8 mouse cellular contexts compared by ENCODE assay signal in the genomic region with DNA sequence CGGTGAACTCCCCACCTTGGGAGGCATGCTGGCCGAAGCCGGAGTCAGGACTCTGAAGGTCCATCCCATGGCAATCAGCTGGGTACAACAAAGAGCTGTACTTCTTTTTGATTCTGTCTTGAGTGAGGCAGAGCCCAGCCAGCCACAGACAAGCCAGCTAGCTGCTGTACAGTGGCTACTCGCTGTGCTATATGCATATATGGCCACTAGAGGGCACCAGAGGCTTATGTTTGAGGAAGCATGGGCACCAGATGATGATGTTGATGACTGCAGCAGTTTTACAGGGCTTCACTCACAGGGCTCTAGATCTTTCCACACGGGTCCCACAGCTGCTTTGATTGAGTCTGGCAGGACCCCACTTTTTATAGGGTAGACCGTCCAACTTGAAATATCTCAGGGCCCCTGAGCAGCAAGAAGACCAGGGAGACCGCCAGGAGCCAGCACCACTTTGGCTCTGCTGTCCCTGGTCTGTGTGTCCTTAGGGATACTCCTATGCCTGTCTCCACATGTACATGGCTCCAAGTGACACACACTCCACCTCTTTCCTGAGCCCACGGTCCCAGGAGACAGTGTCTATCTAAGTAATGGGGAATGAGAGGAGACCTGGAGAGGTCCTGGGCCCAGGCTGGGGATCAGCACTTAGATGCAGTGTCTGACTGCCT. TPM values are rescaled to one million over a fixed set of nuclear protein-coding genes. Genes with fewer than 3 reads are reported as not detected.
A peak's percentile ranks its signal among the peaks of the same experiment; 100 is the strongest.
DNase-seq lines count a peak whose midpoint lies in the region; ATAC-seq lines count a peak whose summit lies in the region.

No protein-coding gene starts in this region.

- peak; percentile 81 for DNase-seq in adrenal gland, adult 2 months
- DNase-seq in embryo, embryonic 10 days (ENCODE audit: low spot score): peak; percentile 94
- peak; percentile 82 for DNase-seq in gastrocnemius, postnatal 10 days
- DNase-seq in intestine, embryonic 14.5 days (ENCODE audit: low spot score): peak; percentile 88
- peak; percentile 47 to 90 for DNase-seq in left cerebral cortex, adult 9 months (ENCODE audit: low spot score in 2 of 2)
- peak; percentile 97 for DNase-seq in midbrain, embryonic 11.5 days (ENCODE audit: low spot score, missing footprints)
- peak; percentile 85 for DNase-seq in skeletal muscle tissue, adult 2 months (ENCODE audit: low read depth, low spot score)
- DNase-seq in yolk sac, embryonic 10.5 days (ENCODE audit: low spot score): peak; percentile 77

- no peak overlapping the region for H3K27ac ChIP-seq in intestine, embryonic 14.5 days (ENCODE audit: low read depth)
- no peak overlapping the region for H3K27ac ChIP-seq in midbrain, embryonic 11.5 days (ENCODE audit: low read depth, low read length)

- H3K4me3 ChIP-seq in intestine, embryonic 14.5 days (ENCODE audit: low read depth, low read length): no peak overlapping the region
- no peak overlapping the region for H3K4me3 ChIP-seq in midbrain, embryonic 11.5 days (ENCODE audit: low read depth, low read length)

- H3K9ac ChIP-seq in intestine, embryonic 14.5 days (ENCODE audit: low read length): no peak overlapping the region
- no peak overlapping the region for H3K9ac ChIP-seq in midbrain, embryonic 11.5 days (ENCODE audit: low read length)

- peak; percentile 83 for ATAC-seq in intestine, embryonic 14.5 days (replicated peaks; ENCODE audit: low FRiP score, low TSS enrichment, low read depth)
- peak; percentile 69 for ATAC-seq in midbrain, embryonic 11.5 days (ENCODE audit: low FRiP score)

- no peaks in the 10 kb centered on the region for H3K4me1 ChIP-seq in intestine, embryonic 14.5 days (replicated peaks; ENCODE audit: control insufficient read depth, insufficient read depth, low read length)
- no peaks in the 10 kb centered on the region for H3K4me1 ChIP-seq in midbrain, embryonic 11.5 days (ENCODE audit: control insufficient read depth, insufficient read depth, low read length)

- no peak overlapping the region for H3K4me2 ChIP-seq in intestine, embryonic 14.5 days (ENCODE audit: low read length)
- no peak overlapping the region for H3K4me2 ChIP-seq in midbrain, embryonic 11.5 days

- 37% methylated on average over 8 of the region's 8 CpGs for WGBS in intestine, embryonic 14.5 days
- WGBS in midbrain, embryonic 11.5 days: 32% methylated on average over 8 of the region's 8 CpGs

- H3K9me3 ChIP-seq in intestine, embryonic 14.5 days (ENCODE audit: control insufficient read depth, low read length): no peaks in the 10 kb centered on the region
- no peaks in the 10 kb centered on the region for H3K9me3 ChIP-seq in midbrain, embryonic 11.5 days (ENCODE audit: control insufficient read depth, low read length)

- no peaks in the 10 kb centered on the region for H3K36me3 ChIP-seq in intestine, embryonic 14.5 days (ENCODE audit: control insufficient read depth, insufficient read depth, low read length)
- no peaks in the 10 kb centered on the region for H3K36me3 ChIP-seq in midbrain, embryonic 11.5 days (ENCODE audit: control insufficient read depth, insufficient read depth, low read length)

- no peaks in the 10 kb centered on the region for H3K27me3 ChIP-seq in intestine, embryonic 14.5 days (replicated peaks; ENCODE audit: control insufficient read depth, insufficient read depth, low read length)
- peaks cover 52% of the 10 kb centered on the region for H3K27me3 ChIP-seq in midbrain, embryonic 11.5 days (ENCODE audit: control insufficient read depth, insufficient read depth, low read length)

RNA-seq across cellular contexts. Expression of gene Ass1, which starts 13.0 kb away (rescaled TPM):
- 10 to 100 TPM; 24.4 to 31.6 TPM for total RNA-seq in adrenal gland, adult 2 months (2021)
- polyA plus RNA-seq in adrenal gland, adult 2 months (2012; rRNA removed): 3.9 and 4.0 TPM in 2 replicates
- 1 to 10 TPM; 1.5 to 1.9 TPM for total RNA-seq in gastrocnemius, postnatal 10 days (2021)
- 64.6 and 72.8 TPM in 2 replicates for polyA plus RNA-seq in intestine, embryonic 14.5 days (2014; fragmentation: Nextera tagmentation; extraction: Ambion mirVana)
- polyA plus RNA-seq in midbrain, embryonic 11.5 days (2014; fragmentation: Nextera tagmentation; extraction: Ambion mirVana): 9.6 and 10.3 TPM in 2 replicates
